Mouse (Mus musculus) G1E (cell line): ENCODE data around the gene Gabrd. TPM values are rescaled to one million over a fixed set of nuclear protein-coding genes. Genes with fewer than 3 reads are reported as not detected.
"Not testable (repeated sequence)": the region's sequence is repeated elsewhere in the genome, so short reads cannot be mapped to it uniquely, and the experiment has no call there.

Experiments used
- ATAC-seq: 2 replicates; pipeline ENCODE4 v1.8.0; 2016; ENCODE audit warnings: mild to moderate bottlenecking; ENCODE audit not compliant: insufficient number of reproducible peaks, poor library complexity, low FRiP score, severe bottlenecking; ENCODE audit errors: extremely low read depth
- DNase-seq: peaks from one replicate; pipeline ENCODE4 v3.0.0; 2012; ENCODE audit warnings: low spot score
- H3K27me3 ChIP-seq: 2 replicates; pipeline ENCODE4 v1.6.1; 2012; ENCODE audit warnings: mild to moderate bottlenecking, low read length, inconsistent platforms; ENCODE audit not compliant: insufficient read depth
- H3K36me3 ChIP-seq: replicated peaks from 2 replicates; pipeline ENCODE3; 2012; ENCODE audit warnings: mild to moderate bottlenecking, inconsistent platforms
- H3K4me1 ChIP-seq: 2 replicates; pipeline ENCODE4 v1.6.1; 2012; ENCODE audit warnings: low read depth, low read length, inconsistent platforms, mixed read lengths; ENCODE audit not compliant: insufficient read depth
- H3K4me3 ChIP-seq: 2 replicates; pipeline ENCODE4 v1.5.1; 2012; ENCODE audit warnings: low read depth, mild to moderate bottlenecking, inconsistent platforms, low read length, moderate library complexity, mixed read lengths
- H3K9me3 ChIP-seq: replicated peaks from 2 replicates; pipeline ENCODE4 v1.6.1; 2012; ENCODE audit warnings: inconsistent platforms
- CTCF ChIP-seq: IDR thresholded peaks from 2 replicates; pipeline ENCODE4 v1.5.1; 2012; ENCODE audit warnings: low read depth, low read length, inconsistent platforms, mixed read lengths
- GATA1 ChIP-seq: IDR thresholded peaks from 2 replicates; pipeline ENCODE4 v1.6.1; 2012; ENCODE audit warnings: borderline replicate concordance, low read length, inconsistent platforms, mixed read lengths
- GATA2 ChIP-seq: IDR thresholded peaks from 2 replicates; pipeline ENCODE4 v1.6.1; 2012; ENCODE audit warnings: low read depth, low read length, inconsistent platforms, borderline replicate concordance
- POLR2AphosphoS5 ChIP-seq: IDR thresholded peaks from 2 replicates; pipeline ENCODE4 v1.6.1; 2012; ENCODE audit warnings: low read depth, low read length, inconsistent platforms; ENCODE audit not compliant: insufficient replicate concordance
- TAL1 ChIP-seq: conservative IDR thresholded peaks from 2 replicates; pipeline ENCODE4 v1.6.1; 2012; ENCODE audit warnings: low read depth, low read length, inconsistent platforms, mixed read lengths
- polyA plus RNA-seq: library from polyadenylated mRNA; stranded (reverse); fragments of >175 nt; gene quantifications from 2 replicates; pipeline ENCODE4 v1.2.3, GENCODE M21; 2012
- total RNA-seq, 2 experiments: library from RNA; stranded (forward) in 1 of 2; stranded (reverse) in 1 of 2; fragments of 200-1000 nt in 1 of 2; fragments of >200 nt in 1 of 2; fragmentation: Nextera tagmentation in 1 of 2; gene quantifications; 2 replicates each; pipeline ENCODE4 v1.2.3; 2014 to 2017

The Gabrd gene
- total and polyA plus RNA-seq, 3 experiments = not detected

- H3K36me3 ChIP-seq = no peaks in the 10 kb centered on the region
- no peak for ATAC-seq
- TF ChIP-seq GATA1 (no peak), POLR2AphosphoS5 (no peak), CTCF (no peak), GATA2 (no peak), TAL1 (no peak)
These were observed 28.4 kb upstream of the Gabrd start for GRCm38 (mm10) chr4:155426272-155426671.

GRCm38 (mm10) chr4:155423988-155424387 lies 26.1 kb upstream of the Gabrd start:
- Histone ChIP-seq H3K27me3 (peaks cover 22% of the 10 kb centered on the region), H3K4me3 (no peak overlapping the region)
- no peak for DNase-seq

More at GRCm38 (mm10) chr4:155426272-155426671, 28.4 kb upstream of the Gabrd start:
- Histone ChIP-seq H3K9me3 (no peaks in the 10 kb centered on the region), H3K4me1 (0 out of 2 replicates have a peak, but pooled peaks cover 2% of the 10 kb centered on the region), H3K4me3 (no peak overlapping the region), H3K27me3 (peaks cover 16% of the 10 kb centered on the region)
- no peak for DNase-seq

DNA sequence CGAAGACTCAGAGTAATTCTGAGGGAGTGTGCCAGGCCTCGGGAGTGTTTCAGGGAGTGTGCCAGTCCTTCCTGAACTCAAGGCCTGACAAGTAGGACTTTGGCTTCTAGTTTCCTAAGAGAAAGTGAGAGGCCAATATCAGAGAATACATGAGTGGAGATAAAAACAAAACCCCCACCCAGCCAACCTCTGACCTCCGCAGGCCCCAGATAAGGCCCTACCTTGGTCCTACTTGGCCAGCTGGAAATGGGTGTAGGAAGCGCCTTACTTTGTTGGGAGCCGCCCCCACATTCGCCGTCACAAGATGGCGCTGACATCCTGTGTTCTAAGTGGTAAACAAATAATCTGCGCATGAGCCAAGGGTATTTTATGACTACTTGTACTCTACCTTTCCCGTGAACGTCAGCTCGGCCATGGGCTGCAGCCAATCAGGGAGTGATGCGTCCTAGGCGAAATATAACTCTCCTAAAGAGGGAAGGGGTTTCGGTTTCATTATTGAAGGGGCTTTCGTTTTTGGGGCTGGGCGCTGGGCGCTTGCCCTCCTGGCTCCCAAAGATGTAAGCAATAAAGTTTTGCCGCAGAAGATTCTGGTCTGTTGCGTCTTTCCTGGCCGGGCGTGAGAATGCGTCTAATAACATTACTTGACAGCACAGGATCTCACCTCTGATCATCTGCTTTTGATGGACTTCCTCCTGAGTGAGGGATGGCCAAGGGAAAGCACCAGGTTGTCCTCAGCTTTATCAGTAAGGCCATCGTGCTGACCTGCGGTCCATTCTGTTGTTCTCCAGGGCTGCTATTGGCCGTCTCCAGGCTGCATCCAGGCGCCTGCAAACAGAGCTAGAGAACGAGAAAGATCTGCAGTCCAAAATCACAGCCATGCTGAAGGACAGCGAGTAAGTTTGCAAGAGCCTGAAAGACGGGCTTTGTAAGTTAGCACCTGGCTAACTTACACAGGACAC lies 23.8 kb upstream of the Gabrd start:
- not testable (repeated sequence) for H3K4me3 ChIP-seq, DNase-seq, H3K9me3 ChIP-seq, H3K36me3 ChIP-seq, H3K4me1 ChIP-seq, ATAC-seq
- peaks cover 20% of the 10 kb centered on the region for H3K27me3 ChIP-seq

More at GRCm38 (mm10) chr4:155423988-155424387, 26.1 kb upstream of the Gabrd start:
- no peak for TF ChIP-seq POLR2AphosphoS5
- TF ChIP-seq GATA1 = no peak
- no peak for TF ChIP-seq GATA2
- TF ChIP-seq TAL1 = no peak
- TF ChIP-seq CTCF = no peak
- H3K36me3 ChIP-seq = no peaks in the 10 kb centered on the region
- H3K4me1 ChIP-seq = 0 out of 2 replicates have a peak, but pooled peaks cover 2% of the 10 kb centered on the region
- no peak for ATAC-seq
- no peaks in the 10 kb centered on the region for H3K9me3 ChIP-seq

DNA sequence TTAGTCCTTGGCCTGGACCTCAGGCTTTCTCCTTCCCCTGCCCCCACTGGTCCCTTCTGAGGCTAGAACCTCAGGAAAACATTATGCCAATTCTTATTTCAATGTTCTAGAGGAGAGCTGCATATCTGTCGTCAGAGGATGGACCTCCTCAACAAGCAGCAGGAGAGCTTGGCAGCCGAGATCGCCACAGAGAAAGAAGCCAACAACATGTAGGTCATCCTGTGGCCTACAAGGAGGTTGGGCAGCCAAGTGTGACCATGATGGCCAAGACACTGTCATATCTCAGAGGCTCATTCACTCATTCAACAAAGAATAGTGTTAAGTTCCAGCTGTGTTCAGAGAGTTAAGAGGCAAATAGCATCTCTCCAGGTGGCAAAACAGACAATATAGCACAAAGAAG lies 22.2 kb upstream of the Gabrd start:
- Histone ChIP-seq H3K4me1 (0 out of 2 replicates have a peak, but pooled peaks cover 2% of the 10 kb centered on the region), H3K9me3 (no peaks in the 10 kb centered on the region), H3K36me3 (no peaks in the 10 kb centered on the region), H3K27me3 (peaks cover 20% of the 10 kb centered on the region), H3K4me3 (no peak overlapping the region)
- TF ChIP-seq POLR2AphosphoS5 = no peak
- no peak for TF ChIP-seq CTCF
- no peak for TF ChIP-seq GATA2
- no peak for TF ChIP-seq GATA1
- no peak for TF ChIP-seq TAL1
- DNase-seq (no peak), ATAC-seq (no peak)

DNA sequence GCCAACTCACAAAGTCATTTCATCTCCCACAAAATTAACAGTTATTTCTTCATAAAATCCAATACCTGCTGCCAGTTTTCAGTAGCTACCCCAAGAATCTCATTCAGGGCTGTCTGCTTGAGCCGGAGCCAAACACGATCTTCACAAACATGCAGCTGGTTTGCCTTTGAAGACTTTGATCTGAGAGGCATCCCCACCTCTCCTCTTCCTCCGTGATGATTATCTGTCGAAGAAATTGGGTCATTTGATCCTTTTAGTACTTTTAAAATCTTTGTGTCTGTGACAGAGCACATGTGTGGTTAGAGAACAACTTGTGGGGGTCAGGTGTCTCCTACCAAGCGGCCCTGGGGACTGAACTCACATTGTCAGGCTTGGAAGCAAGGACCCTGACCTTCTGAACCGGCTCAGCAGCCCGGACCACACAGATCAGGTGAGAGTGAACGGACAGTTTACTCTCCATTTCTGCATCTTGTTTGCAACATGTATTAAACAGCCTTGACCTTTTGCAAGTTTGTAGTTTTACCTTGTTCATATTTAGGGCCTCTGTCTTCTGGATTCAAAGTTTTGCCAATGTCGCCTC lies 16.8 kb upstream of the Gabrd start:
- DNase-seq (no peak), ATAC-seq (no peak)
- Histone ChIP-seq H3K9me3 (no peaks in the 10 kb centered on the region), H3K36me3 (no peaks in the 10 kb centered on the region), H3K27me3 (peaks cover 12% of the 10 kb centered on the region), H3K4me1 (no peaks in the 10 kb centered on the region), H3K4me3 (no peak overlapping the region)
- no peak for TF ChIP-seq CTCF
- no peak for TF ChIP-seq GATA2
- TF ChIP-seq TAL1 = no peak
- no peak for TF ChIP-seq POLR2AphosphoS5
- no peak for TF ChIP-seq GATA1

DNA sequence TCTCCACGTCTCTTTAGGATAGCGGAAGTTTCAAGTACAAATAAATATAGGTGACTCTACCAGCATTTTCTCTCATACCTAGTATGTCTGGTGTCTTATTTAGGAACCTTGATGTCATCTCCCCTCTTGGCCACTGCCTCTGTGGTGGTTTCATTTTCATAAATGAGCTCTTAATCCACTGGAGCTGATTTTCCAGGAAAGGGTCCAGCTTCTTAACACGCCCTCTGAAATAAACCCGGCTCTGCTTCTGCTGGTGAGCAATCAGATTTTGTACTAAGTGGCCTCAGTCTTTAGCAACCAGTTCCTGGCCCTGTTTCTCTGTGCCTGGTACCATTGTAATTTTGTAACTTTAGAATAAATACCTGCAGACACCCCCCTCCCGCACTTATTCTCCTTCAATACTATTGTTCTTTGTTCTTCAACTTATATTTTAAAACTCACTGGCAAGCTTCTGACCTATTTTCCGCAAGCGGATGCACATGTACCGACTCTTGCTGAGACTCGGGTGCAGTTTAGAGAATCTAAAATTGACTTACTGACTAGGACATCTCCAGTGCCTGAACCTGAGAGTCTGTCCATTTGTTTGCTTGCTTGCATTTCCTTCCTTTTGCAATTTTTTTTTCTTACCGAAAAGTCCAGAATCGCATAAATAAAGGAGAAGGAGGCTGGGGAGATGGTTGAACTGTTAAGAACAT lies 15.9 kb upstream of the Gabrd start:
- DNase-seq = no peak
- H3K4me1 ChIP-seq = no peaks in the 10 kb centered on the region
- peaks cover 14% of the 10 kb centered on the region for H3K27me3 ChIP-seq
- no peaks in the 10 kb centered on the region for H3K36me3 ChIP-seq
- no peaks in the 10 kb centered on the region for H3K9me3 ChIP-seq
- ATAC-seq = no peak
- H3K4me3 ChIP-seq = no peak overlapping the region
- TF ChIP-seq TAL1 (no peak), GATA1 (no peak), GATA2 (no peak), POLR2AphosphoS5 (no peak), CTCF (no peak)
